Mouse (Mus musculus): ENCODE data around the gene Slit3.

The Slit3 gene

DNA sequence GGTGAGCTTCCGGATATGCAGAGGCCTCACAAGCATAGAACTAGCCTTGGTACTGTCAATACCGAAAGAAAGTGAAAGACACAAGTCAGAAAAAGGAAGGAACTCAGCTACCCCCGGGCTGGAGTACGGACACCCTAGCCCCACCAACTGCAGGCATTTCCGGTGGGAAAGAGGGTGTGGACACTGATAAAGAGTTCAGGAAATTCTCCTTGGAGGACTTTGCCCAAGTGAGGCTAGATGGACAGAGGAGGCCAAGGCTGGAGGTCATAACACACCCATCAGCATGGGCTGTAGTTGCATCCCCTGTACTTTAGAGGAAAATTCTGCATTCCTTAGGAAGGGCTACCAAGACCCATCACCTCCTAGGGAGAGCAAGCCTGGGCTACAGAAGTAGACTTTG, 511.2 kb downstream of the Slit3 start:
- no peak for DNase-seq (ENCODE audit: low spot score)

DNA sequence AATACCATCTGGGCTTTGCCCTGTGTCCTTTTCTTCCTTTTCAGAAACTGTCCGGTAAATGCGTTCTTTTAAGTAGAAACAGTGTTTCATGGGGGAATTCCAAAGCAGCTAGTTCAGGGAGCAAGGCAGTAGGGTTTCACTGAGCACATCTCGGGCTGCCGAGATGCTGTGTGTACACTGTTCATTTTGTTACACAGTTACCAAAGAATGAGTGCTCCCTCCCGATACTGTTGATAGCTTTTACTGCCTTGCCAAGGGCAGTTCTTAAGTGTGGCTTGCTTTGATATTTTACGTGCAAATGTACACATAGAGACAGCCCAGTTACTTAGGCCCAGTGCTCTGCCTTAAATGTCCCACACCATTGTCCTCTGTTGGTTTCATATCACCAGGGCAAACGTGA, 516.1 kb downstream of the Slit3 start:
- DNase-seq (ENCODE audit: low spot score): no peak

DNA sequence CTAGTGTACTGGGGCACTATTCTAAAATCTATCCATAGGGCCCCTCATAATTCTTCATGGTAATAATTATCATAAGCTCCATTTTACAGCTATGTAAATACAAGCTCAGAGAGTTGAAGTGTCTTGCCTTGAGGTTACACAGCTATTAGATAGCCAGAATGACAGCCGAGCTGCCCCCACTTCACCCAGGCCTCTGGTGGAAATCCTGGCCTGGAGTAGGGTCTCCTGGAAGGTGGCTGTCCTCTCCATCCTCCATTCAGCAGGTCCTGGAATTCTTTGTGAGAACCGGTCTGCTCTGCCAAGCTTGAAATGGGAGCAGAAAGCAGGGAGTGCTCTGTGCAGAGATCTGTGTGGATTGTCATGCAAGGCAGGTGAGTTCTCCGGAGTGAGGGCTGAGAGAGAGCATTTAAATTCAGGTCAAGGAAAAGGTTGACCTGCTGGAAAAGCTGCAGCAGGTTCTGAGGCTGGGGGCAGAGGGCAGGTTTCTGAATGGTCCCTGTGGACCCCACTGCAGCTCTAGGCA, 517.9 kb downstream of the Slit3 start:
- no peak for DNase-seq (ENCODE audit: low spot score)

DNA sequence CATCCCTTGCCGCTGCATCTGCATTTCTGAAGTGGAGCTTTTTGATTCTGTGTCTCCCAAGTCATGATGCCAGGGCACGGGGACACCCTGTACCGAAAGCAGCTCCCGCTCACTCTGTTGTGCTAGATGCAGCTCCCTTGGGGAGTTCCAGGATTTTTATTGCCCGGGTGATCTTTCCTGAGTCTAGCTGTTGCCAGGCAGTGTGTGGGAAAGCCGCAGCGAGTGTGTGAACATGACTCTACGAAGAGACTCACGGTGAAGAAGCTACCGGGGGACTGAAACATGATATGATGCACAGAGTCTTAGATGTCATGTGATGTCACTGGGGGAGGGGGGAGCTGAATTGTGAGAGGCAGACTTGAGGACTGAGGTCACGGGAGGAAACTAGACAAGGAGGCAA, 518.4 kb downstream of the Slit3 start:
- DNase-seq (ENCODE audit: low spot score): no peak

DNA sequence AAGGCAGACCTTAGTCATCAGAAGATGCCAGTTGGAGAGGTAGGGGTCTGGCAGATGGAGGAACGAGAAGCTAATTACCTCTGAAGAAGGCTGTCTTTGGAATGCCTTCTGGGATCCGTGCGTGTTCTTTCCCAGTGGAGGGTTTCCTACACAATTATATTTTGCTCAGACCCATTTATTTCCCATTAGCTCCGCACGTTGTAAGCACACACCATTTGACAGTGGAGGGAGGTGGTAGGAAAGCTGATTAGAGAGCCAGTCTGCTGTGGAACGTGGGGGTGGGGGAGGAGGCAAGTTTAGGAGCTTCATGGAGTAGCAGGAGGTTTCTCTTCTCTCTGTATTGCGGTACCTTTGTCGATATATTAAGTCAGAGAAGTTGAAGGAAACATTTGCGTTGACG, 530.3 kb downstream of the Slit3 start:
- no peak for DNase-seq (ENCODE audit: low spot score)

DNA sequence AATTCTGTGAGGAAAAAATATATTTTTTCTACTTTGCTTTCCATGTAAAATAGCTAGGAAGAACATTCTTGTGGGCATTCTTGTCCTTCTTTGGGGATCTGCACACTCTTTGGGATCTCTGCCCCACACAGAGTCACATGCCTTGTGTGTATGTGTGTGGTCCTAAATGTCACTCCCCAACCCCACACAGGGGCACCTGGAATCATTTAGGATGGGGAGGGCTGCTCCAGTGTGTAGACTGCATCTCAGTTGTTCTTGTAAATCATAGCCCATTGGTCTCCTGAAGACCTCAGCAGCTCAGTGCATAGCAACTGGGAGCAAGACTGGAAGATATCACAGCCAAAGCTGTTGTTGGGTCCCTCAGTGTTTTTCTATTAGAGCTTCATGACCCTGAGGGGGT, 534.8 kb downstream of the Slit3 start:
- no peak for DNase-seq (ENCODE audit: low spot score)

DNA sequence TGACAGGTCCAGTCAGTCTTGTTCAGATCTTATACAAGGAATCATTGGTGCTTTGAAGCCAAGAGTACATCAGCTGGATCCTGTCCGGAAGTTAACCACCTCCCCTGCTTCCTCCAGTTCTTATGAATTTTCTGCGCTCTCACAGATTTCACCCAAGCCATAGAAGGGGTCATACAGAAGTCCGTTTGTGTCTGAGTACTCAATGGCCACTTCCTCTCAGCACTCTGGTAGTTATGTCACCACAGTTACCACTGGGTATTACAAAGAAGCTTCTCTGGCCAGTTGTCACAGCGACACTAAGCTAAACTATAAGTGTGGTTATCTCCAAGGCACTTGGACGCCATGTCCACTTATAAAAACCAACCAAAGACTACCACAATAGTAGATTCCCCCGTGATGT, 536.6 kb downstream of the Slit3 start:
- DNase-seq (ENCODE audit: low spot score): no peak

DNA sequence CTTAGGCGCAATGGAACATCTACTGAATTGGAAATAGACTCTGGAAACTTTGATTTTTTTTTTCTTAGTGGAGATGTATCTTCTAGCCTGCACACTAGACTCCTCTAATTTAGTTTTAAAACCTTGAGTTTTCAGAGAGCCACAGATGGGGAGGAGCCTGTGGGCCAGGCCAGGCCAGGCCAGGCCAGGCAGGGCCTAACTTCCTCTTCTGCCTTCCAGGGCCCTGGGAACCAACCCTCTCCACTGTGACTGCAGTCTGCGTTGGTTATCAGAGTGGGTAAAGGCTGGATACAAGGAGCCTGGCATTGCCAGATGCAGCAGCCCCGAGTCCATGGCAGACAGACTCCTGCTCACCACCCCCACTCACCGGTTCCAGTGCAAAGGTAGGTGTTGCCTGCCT, 539.9 kb downstream of the Slit3 start:
- DNase-seq (ENCODE audit: low spot score): no peak

DNA sequence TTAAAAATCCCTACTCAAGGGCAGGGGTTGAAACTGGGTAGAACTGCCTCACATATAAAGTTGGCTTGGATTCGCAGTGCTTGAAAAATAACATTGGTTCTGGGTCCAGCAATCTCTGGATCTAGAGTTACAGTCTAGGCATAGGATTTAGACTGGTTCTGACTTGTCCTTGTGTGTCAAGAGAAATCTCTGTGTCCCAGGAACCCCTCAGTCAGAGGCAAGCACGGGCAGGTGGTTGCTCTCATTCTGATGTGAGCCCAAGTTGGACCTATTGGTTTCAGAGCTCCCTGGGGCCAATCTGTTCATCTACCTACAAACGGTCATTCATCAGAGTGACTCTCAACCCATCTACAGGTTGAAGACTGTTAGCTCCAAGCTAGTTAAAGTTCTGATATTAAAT, 541.9 kb downstream of the Slit3 start:
- DNase-seq (ENCODE audit: low spot score): no peak

DNA sequence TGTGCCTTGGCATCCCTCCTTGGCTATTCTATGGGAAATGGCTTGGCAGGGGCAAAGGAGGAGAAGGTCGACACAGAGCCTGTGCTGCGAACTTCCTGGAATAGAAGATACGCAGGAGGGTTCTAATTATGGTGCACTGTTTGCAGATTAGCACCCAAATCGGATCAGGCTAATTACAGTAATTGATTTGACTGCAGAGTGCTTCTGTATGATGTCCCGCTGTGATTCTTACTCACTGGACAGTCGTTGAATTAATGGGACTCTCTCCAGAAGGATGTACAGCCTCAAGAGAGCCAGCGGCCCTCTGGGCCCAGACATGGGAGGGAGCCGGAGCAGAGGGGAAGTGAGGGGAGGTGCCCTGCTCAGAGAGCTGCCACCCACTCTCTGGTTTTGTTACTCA, 542.6 kb downstream of the Slit3 start:
- no peak for DNase-seq (ENCODE audit: low spot score)

DNA sequence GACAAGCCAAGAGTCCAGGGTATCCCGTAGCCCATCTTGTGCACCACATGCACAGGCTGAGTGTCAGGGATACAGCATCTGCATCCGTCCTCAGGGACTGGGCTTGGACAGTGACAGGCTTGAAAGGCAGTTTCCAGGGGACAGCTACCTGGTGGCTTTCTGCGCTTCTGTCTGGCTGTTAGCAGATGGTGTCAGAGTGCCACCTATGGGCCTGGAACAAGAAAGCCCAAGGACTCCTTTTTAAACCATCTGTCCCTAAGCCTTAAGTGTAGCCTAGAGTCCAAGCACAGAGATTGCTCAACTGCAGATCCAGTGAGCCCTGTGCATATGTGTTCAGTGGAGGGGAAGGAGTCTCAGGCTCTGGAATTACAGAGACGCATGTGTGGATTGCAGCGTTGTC, 544.0 kb downstream of the Slit3 start:
- no peak for DNase-seq (ENCODE audit: low spot score)

DNA sequence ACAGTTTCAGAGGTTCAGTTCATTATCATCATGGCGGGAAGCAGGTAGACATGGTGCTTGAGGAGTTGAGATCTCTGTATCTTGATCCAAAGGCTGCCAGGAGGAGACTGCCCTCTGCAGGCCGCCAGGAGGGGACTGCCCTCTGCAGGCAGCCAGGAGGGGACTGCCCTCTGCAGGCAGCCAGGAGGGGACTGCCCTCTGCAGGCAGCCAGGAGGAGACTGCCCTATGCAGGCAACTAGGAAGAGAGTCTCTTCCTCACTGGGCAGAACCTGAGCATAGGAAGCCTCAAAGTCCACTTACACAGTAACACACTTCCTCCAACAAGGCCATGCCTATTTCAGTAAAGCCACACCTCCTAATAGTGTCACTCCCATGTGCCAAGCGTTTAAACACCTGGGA, 546.4 kb downstream of the Slit3 start:
- DNase-seq (ENCODE audit: low spot score): no peak

DNA sequence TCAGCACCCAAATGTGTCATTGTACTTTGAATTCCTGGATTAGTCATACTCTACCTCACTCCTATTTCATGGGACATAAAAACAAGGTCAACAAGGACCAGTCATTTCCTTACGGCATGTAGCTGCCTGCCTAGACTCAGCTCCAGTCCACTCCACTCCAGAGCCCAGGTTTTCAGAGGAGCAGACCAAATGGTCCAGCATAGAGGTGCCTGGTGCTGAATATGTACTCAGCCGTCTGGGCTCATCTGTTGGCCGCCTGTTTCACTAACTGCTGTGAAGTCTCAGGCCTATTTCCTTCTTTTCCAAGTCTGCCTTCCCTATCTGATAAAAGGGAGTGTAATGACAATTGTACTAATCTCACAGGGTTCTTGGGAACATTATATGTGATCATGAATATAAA, 547.1 kb downstream of the Slit3 start:
- no peak for DNase-seq (ENCODE audit: low spot score)

DNA sequence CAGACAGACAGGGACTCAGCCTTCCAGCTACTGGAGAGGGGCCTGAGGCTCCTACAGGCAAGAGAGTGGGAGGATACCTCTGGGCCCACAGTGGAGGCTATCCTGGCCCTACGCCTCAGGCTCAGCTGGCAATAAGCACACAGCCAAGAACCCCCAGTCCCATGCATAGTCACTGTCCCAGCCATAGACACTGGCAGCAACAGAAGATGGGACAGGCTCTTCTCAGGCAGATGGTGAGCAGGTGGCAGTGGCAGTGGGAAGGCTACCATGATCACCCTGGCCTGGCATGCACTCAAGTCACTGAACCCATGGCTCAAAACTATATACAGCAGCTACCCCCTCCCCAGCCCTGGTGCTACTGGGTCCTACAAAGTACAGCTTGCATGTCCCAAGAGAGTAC, 547.7 kb downstream of the Slit3 start:
- no peak for DNase-seq (ENCODE audit: low spot score)

DNA sequence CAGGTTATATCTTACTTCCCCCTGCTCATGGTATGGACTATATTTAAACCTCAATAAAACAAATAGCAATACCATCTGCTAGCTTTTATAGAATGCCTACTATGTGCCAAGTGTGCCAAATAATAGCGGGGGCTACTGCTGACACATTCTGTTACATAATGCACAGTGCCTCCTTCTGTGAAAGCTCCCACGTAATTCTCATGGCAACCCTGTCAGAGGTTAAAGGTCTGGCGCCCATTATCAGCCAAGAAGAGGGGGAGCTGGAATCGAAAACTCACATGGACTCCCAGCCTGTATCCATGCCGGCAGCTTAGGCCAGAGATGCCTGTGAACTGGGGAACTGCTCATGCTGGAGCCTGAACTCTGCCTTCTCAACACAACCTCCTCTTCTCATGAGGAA, 548.5 kb downstream of the Slit3 start:
- DNase-seq (ENCODE audit: low spot score): no peak

DNA sequence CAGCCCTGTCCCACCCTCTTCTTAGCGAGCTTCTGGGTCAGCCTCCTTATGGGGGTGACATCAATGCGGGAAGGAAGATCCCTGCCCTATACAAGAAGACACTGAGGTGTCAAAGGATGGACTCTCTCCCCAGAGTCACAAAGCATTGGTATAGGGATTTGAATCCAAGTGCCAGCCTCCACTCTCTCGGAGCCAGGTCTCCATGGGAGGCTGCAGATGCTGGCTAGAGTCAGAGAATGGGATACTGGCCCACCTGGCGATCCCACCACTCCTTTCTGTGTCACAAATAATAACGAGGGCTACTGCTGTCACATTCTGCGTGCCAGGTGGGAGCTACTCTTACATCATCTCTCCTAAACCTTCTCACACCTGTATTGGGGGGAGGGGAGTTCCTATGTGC, 549.2 kb downstream of the Slit3 start:
- no peak for DNase-seq (ENCODE audit: low spot score)

DNA sequence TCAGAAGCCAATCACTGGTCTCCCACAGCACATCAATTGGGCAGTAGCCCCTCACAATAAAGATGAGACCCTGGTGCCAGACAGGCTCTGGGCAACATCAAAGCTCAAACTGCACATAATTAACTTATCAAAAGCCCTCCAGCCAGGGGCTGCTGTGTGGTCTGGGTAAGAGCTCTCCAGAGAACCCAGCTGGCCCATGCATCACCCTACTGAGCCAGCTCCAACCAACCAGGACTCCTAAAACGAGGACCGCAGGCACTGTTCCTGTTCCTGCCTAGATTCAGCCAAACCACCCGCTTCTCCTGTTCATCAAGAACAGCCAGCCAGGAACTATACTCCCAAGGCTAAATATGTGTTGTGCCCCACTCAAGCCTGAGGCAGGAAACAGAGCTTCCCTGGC, 549.7 kb downstream of the Slit3 start:
- DNase-seq (ENCODE audit: low spot score): no peak

DNA sequence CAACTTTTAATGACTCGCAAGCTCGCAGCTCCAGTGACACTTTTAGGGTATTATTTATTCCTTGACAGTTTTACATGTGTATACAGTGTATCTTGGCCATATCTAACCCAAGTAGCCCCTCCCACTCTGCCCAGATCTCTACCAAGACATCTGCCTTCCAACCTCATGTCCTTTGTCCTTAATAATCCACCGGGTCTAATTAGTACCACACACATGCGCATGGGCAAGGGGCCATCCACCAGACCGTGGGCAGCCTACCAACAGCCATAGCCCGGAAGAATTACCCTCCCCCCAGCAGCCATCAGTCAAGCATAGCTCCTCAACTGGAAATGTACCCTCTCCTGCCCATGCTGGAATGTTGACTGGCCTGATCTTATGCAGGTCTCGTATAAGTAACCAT, 552.0 kb downstream of the Slit3 start:
- no peak for DNase-seq (ENCODE audit: low spot score)

DNA sequence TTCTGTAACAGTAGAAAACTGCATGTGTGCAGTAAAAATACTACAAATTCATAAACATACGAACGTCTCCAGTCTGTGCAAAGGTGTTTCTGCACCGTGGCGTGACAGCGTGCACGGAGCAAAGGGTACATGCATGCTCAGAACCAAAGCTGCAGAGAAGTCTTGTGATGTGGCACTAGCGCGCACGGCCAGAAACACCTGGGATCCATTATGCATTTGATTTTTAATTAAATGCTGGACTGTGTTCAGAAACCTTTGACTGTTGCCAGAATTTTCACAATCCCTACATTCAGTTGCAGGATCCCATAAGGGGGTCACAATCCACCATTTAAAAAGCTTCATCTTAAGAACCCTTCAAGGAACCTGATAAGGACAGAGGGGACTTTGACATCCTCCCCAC, 553.2 kb downstream of the Slit3 start:
- DNase-seq (ENCODE audit: low spot score): no peak

DNA sequence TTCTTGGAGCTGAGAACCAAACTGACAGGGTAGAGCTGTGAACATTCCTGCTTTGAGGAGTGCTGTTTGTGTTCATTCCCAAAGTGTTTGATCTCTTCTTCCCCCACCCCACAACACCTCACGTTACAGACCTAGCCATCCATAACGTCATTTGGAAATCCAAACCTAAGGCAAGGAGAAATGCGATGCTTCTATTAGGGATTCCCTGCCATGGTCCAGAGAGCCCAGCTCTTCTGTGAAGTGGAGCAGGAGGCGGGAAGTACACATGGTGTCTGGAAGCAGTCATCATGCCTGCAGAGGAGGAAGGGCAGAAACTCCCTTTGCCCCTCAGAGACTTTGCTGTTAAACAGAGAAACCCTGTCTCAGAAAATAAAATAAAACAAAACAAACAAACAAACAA, 555.7 kb downstream of the Slit3 start:
- no peak for DNase-seq (ENCODE audit: low spot score)

DNA sequence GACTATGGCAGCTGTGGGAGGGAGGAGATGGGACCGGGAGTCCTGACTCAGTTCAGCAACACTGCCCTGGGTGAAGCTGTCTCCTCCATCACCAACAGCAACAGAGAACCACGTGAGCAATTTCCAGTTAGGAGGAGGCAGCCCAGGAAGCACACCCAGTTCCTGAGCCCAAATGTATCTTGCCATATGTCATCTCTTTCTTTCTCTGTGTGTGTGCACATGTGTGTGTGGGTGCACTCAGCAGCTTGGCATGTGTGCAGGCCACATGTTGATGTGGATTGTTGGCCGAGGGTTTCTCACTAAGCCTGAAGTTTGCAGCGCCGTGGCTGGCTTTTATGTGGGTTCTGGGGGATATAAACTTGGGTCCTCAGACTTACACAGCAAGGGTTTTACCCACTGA, 559.0 kb downstream of the Slit3 start:
- DNase-seq (ENCODE audit: low spot score): no peak

DNA sequence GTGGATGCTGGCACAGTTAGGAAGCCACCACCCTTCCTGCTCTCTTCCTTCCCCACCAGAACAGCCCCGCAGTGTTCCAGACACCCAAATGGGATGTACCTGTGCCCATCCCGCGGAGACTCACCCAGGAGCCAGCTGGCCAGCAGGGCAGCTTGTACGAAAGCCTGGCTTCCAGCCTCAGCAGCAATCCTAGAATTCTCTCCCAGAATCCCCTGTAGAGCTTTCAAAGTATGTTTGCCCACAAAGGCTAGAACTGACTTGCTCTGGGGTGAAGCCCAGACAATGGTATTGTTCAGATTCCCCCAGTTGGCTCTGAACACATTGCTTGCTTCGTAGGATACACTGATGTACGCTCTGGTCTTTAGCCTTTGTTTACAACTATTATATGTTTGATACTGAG, 566.3 kb downstream of the Slit3 start:
- no peak for DNase-seq (ENCODE audit: low spot score)

DNA sequence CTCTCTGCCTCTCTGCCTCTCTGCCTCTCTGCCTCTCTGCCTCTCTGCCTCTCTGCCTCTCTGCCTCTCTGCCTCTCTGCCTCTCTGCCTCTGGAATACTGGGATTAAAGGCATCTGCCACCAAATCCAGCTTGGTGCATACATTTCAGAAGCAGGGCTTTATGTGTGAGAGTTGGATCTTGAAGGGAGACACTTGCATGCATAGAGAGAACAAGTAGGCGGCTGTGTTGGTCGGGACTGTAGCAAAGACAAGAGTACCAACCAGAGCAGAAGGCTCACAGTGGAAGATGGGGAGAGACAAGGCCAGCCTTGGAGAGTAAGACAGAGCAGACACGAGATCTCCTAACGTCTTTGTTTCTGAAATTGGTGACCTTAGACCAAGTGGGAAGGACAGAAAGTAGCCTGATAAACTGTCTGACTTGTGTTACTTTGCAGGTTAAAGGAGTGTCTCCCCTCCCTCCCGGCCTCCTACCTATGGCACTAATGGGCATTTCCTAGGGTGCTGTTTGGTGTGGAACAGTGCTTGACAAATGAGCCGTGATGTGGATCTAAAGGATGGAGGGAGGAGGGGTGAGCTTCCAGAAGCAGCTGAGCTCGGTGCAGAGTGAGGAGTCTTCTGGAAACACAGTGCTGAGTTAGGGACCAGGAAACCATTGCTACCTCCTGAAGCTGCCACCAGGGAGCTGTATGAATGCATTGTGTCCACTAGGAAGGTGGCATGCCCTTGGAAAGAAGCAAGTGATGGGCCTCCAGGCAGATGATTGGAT, 569.7 kb downstream of the Slit3 start:
- DNase-seq (ENCODE audit: low spot score): no peak

DNA sequence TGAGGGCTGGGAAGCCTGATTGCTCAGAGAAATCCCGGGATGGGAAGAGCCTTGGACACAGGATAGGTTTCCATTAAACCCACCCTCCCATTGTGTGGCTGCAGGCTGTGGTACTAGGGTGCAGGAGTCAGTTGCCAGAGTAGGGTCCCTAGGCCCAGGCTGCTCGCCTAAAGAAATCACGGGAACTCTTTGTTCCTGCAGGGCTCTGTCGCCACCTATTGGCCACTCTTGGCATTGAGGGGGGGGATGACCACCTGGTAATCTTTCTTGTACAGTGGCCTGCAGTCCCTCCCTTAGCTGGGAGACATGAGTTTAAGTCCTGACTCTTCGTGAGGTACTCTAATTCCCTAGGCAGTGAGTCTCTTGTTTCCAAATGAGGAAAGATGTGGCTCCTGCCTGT, 572.1 kb downstream of the Slit3 start:
- no peak for DNase-seq (ENCODE audit: low spot score)

DNA sequence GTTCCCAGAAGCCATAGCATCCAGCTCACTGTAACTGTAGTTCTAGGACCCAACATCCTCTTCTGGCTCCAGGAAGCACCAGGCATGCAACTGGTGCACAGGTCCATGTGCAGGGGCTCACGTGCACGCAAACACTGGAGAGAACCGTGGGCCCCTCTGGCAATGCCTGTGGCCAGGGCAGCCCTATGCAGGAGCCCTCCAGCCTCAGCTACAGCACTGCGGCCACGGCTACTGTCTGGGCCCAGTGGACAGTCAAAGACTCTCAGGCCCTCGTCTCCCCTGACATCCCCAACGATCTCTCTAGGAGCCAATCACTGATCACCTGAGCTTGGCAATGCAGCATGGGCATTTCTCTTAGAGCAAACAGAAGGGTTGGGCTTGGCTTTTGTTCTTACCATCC, 572.6 kb downstream of the Slit3 start:
- DNase-seq (ENCODE audit: low spot score): no peak
